Mouse (Mus musculus) ZHBTc4 (cell line): ENCODE measurements around the gene Tac4.

Source experiments
- DNase-seq: peaks from one replicate; pipeline ENCODE4 v3.0.0-alpha.2; 2011; ENCODE audit warnings: low read depth, low spot score

The Tac4 gene

GRCm38 (mm10) chr11:95259088-95259849 lies 2.1 kb upstream of the Tac4 start:
- peak; percentile 93 for DNase-seq

GRCm38 (mm10) chr11:95263816-95264454 lies 2.6 kb downstream of the Tac4 start:
- DNase-seq: peak; percentile 39

GRCm38 (mm10) chr11:95264455-95265013 lies 3.2 kb downstream of the Tac4 start:
- no peak for DNase-seq

DNA sequence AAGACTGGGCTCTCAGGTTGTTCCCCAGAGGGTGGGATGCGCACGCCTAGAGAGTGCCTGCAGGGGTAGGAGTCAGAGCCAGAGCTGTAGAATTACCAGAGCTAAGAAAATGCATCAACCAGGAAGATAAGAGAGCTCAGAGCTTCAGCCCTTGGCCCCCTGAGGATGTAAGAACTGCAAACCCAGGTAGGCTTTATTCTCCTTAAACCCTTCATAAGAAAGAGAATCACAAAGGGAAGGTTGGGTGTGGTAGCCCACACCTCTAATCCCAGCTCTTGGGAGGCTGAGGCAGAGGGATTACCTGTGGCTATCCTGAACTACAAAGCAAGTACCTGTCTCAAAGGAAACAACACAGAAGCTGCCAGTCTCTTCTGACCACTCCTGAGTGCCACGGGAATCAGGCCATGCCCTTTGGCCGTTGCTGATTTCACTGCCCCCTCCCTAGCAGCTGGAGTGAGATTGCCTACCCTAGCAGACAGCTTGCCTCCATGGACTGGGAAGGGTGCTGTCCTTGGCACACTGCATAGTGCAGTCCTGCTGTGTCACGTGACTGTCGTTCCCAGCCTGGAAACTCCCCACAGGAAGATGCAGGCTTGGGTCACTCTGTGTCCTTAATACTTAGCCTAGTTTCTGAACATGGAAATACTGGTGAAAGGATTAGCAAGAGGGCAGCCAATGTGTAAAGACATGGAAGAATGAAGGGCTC lies 5.4 kb downstream of the Tac4 start:
- DNase-seq: peak; percentile 55

DNA sequence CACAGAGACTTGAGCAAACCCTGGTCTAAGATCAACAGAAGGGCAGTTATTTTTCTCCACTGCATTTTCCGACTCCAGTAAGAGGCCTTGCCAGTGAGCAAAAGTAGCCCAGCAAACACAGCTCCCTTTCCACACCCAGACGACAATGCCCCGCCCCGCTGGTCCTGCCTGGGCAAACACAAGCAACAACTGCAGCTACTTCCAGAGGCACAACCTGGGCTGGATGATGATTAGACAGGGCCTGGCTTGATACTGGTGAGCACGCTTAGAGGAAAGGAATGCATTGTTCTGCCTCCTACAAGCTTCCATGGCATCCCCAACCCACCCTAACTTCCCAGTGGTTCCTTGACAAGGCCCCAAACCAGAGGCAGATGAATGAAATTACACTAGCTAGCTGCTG lies 12.3 kb downstream of the Tac4 start:
- peak; percentile 73 for DNase-seq

GRCm38 (mm10) chr11:95274613-95275012 lies 13.3 kb downstream of the Tac4 start:
- DNase-seq: no peak

- DNase-seq: no peak
Measured at GRCm38 (mm10) chr11:95276056-95276455, 14.7 kb downstream of the Tac4 start.

GRCm38 (mm10) chr11:95279061-95279659 lies 17.8 kb downstream of the Tac4 start:
- DNase-seq: no peak

DNA sequence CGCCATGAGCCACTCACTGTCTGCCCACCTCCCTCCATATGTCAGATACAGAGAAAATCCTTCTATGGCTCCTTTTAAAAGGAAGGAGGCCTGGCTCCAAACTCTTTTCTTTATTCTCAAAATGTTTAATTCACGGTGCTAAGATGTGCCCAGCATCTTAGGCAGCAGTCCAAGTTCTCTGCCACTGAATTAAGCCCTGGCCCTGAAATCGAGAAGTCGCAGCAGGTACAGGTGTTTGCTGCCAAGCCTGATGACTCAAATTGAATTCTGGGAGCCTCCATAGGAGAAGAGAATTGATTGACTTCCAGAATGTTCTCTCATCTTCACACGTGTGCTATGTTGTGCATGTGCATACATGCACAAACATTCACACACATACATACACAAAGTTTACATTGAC lies 21.0 kb downstream of the Tac4 start:
- no peak for DNase-seq

DNA sequence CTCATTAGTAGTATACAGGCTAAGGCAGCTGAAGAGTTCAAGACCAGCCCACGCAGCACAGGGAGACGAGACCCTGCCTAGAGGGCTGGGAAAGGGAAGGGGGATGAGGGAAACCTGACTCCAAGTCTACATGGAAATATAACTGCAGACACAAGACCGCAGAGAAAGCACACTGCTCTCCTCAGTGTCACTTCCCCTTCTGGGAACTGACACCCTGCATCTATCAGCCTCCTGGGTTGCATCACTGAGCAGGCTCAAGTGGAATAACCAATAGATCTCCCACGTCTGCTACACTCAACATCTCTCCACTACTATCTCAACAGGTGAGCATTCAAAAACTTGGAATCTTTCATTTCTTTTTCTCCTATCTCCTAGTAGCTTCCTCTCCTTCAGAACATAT lies 30.7 kb downstream of the Tac4 start:
- DNase-seq: no peak

DNA sequence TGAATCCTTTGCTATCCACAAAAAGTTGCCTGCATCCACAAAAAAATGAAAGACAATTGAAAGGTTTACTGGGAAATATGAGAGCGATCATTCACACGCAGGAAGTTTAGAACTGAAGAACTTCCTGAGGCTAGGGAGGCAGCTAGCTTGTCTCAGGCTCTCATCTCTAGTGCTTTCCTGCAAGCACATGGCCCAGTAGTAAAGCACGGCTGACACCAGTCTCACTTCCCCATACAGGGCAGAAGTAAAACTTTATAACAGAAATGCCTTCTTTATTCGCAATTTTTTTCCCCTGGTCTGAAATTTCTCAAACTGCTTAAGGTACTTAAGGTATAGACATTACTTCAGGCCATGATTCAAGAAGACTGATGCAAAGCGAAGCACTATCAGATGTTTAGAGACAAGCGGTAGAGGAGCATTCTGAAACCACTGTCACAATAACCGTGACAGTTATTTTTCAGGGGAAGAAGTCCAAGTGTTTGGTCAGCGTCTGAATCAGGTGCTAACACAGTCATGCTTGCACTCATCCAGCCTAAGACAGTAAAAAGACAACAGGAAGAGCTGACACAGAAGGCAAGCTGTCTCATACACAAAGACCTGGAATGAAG lies 31.8 kb downstream of the Tac4 start:
- no peak for DNase-seq

GRCm38 (mm10) chr11:95295736-95296135 lies 34.4 kb downstream of the Tac4 start:
- DNase-seq: peak; percentile 88

- peak; percentile 77 for DNase-seq
Measured at GRCm38 (mm10) chr11:95298146-95298545, 36.8 kb downstream of the Tac4 start.

DNA sequence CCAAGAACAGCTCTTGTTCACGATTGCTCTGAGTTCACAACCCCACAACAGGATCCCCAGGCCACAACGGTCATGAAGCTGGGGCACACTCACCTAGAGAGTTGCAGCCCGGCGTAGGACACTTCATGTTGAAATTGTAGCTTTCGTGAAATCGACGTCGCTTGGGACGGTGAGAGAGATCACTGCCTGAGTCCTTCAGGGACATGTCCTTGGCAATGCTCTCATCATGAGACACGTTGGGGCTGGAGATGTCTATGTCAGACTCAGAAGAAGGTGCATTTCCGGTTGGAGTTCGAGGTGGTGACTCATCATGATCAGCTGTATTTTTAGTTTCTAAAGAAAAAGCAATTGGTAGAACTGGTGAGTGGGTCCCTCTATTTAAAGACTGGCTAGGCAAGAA lies 38.6 kb downstream of the Tac4 start:
- DNase-seq: no peak

GRCm38 (mm10) chr11:95301772-95302171 lies 40.4 kb downstream of the Tac4 start:
- DNase-seq: no peak

- DNase-seq: peak; percentile 66
Measured at GRCm38 (mm10) chr11:95305600-95305999, 44.3 kb downstream of the Tac4 start.

DNA sequence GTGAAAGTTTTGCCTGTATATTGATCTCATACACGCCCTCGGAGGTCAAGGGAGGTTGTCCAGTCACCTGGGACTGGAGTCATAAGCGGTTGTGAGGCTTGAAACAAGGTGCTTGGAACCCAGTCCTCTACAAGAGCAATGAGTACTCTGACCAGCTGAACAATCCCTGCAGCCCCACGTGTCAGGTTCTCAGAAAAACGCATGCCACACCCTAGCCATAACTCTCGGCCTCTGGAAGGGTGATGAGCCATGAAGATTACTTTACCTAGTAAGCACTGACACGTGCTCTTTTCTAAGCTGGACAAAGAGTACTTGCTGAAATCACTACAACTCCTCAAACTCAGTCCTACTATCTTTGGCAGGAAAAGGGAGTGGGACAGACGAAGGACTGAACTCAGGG lies 46.2 kb downstream of the Tac4 start:
- no peak for DNase-seq

DNA sequence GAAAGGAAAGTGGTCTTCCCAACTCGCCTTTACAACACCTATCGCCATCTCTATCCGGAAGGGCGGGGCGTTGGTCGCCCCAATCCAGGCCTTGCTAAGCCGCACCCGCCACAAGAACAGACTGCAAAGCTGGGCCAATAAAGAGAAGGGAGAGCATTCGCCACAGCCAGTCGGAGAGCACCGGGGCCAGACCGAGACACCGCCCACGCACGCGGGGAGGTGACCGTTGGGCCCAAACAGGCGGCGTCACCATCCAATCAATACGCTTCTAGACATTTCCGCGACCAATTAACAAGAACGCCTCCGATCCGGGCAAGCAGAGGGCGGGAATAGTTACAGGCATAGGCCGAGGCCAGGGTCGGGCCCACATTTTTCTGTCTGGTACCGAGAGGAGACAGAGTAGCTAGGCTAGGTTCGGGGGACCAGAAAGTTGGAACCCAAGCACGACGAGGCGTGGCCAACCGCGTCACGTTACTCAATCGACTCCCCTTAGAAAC lies 48.2 kb downstream of the Tac4 start:
- peak; percentile 99 for DNase-seq

DNA sequence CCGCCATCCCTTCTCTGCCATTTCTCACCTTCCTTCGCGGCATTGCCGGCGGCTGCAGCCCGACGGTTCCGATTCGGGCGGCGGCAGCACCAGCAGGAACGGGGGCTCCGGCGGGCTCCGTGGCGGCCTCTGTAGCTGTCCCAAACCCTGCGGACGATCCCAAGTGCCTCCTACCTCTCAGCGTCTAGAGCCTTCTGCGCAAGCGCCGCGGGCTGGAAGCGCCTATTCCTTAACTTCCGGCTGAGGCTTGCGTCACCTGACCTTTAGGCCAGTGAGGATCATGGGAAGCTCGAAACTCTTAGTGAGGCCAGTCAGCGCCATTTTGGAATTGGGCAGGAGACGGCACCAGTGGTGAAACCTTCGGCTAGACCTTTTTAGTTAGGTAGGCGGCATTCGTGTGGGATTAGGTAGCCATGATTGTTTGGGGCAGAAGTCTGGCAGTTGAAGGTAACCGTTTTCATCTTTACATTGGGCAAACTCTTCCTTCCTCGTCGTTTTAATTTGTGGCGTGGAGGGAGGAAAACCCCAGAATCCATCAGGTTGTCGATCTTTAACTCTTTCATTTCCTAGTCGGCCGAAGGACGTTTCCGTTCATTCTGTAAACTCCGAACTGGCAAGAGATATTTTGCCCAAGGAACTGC lies 48.8 kb downstream of the Tac4 start, which contains the start of gene Kat7:
TSS of gene Kat7 (minus strand) at position 240 of the 641 bp plus-strand sequence.
- peak; percentile 100 for DNase-seq

- peak; percentile 53 for DNase-seq
Measured at GRCm38 (mm10) chr11:95310648-95311424, 49.5 kb downstream of the Tac4 start.
